Mouse (Mus musculus) liver, adult 2 months (tissue): ENCODE data around the gene Cdkl2. TPM values are rescaled to one million over a fixed set of nuclear protein-coding genes. Genes with fewer than 3 reads are reported as not detected.

Source experiments
- DNase-seq: peaks from one replicate; pipeline ENCODE4 v3.0.0-alpha.2; 2011; ENCODE audit warnings: low read depth, low spot score; ENCODE audit errors: extremely low read depth
- H3K27ac ChIP-seq: fragments of 200-500 bp; replicated peaks from 2 replicates; pipeline ENCODE4 v1.5.1; 2012; ENCODE audit warnings: low read depth, mild to moderate bottlenecking, control low read depth, inconsistent platforms, low read length; ENCODE audit not compliant: insufficient read depth
- H3K27me3 ChIP-seq: fragments of 200-500 bp; 2 replicates; pipeline ENCODE4 v1.6.1; 2012; ENCODE audit warnings: mild to moderate bottlenecking, moderate library complexity, low read length, inconsistent platforms; ENCODE audit not compliant: control insufficient read depth, insufficient read depth
- H3K36me3 ChIP-seq: fragments of 200-500 bp; 2 replicates; pipeline ENCODE4 v1.6.1; 2012; ENCODE audit warnings: low read length, inconsistent platforms; ENCODE audit not compliant: control insufficient read depth, insufficient read depth
- H3K4me1 ChIP-seq: fragments of 200-500 bp; 2 replicates; pipeline ENCODE4 v1.6.1; 2011; ENCODE audit warnings: low read length; ENCODE audit not compliant: control insufficient read depth, insufficient read depth
- H3K4me3 ChIP-seq: fragments of 200-500 bp; 2 replicates; pipeline ENCODE4 v1.5.1; 2011; ENCODE audit warnings: low read depth, mild to moderate bottlenecking, control low read depth, low read length, moderate library complexity; ENCODE audit not compliant: insufficient read depth
- H3K79me2 ChIP-seq: fragments of 200-500 bp; 2 replicates; pipeline ENCODE4 v1.6.1; 2012; ENCODE audit warnings: inconsistent platforms, mild to moderate bottlenecking, low read length, moderate library complexity; ENCODE audit not compliant: control insufficient read depth, insufficient read depth
- H3K9ac ChIP-seq: fragments of 200-500 bp; 2 replicates; pipeline ENCODE4 v1.6.1; 2012; ENCODE audit warnings: low read depth, mild to moderate bottlenecking, control low read depth, inconsistent platforms, low read length
- CTCF ChIP-seq: fragments of 200-500 bp; IDR thresholded peaks from 2 replicates; pipeline ENCODE4 v1.5.1; 2011; ENCODE audit warnings: low read depth, low read length, control low read depth
- POLR2A ChIP-seq: fragments of 200-500 bp; IDR thresholded peaks from 2 replicates; pipeline ENCODE4 v1.6.1; 2011; ENCODE audit warnings: low read length, control low read depth; ENCODE audit not compliant: insufficient read depth; ENCODE audit errors: extremely low read depth
- WGBS: fragments of 180-500 bp; shearing (Covaris S2); methylation state at CpG from one replicate; pipeline ENCODE4 v1.1.7; 2018; 5-methylcytosine and 5-hydroxymethylcytosine counted together
- polyA plus RNA-seq: library from polyadenylated mRNA; depleted of rRNA; stranded (reverse); fragments of >200 nt; gene quantifications from 2 replicates; pipeline ENCODE4 v1.2.3, GENCODE M21; 2012
- total RNA-seq: library from RNA; depleted of rRNA; stranded (reverse); fragments of >200 nt; gene quantifications from 2 replicates; pipeline ENCODE4 v1.2.3, GENCODE M21; 2014

The Cdkl2 gene
- total and polyA plus RNA-seq, 2 experiments, result 0.69 to 3.7 TPM

GRCm38 (mm10) chr5:92082821-92083401 lies 39.2 kb upstream of the Cdkl2 start:
- Histone ChIP-seq H3K4me1 (peaks cover 28% of the 10 kb centered on the region), H3K36me3 (no peaks in the 10 kb centered on the region)
- DNase-seq, result peak; percentile 46

GRCm38 (mm10) chr5:92081326-92081725 lies 37.6 kb upstream of the Cdkl2 start:
- 12% methylated on average over 3 of the region's 3 CpGs for WGBS
- Histone ChIP-seq H3K79me2 (peaks cover 34% of the 10 kb centered on the region; the same call in 1 of the 2 replicates), H3K4me3 (0 out of 2 replicates have a peak overlapping the region, but pooled peaks have one; percentile 9), H3K36me3 (no peaks in the 10 kb centered on the region), H3K4me1 (peaks cover 28% of the 10 kb centered on the region), H3K27me3 (no peaks in the 10 kb centered on the region), H3K9ac (0 out of 2 replicates have a peak overlapping the region, but pooled peaks have one; percentile 2), H3K27ac (peak overlapping the region; percentile 20; the same call in 1 of the 2 replicates)
- DNase-seq, result peak; percentile 80
- TF ChIP-seq CTCF (no peak), POLR2A (no peak)

More at GRCm38 (mm10) chr5:92082821-92083401, 39.2 kb upstream of the Cdkl2 start:
- Histone ChIP-seq H3K27ac (peak overlapping the region; percentile 70), H3K79me2 (peaks cover 25% of the 10 kb centered on the region; the same call in 1 of the 2 replicates), H3K9ac (peak overlapping the region; percentile 84), H3K4me3 (peak overlapping the region; percentile 77), H3K27me3 (no peaks in the 10 kb centered on the region)
- under 1% methylated on average over 55 of the region's 55 CpGs for WGBS
- TF ChIP-seq POLR2A (no peak), CTCF (no peak)

- peaks cover 23% of the 10 kb centered on the region for H3K4me1 ChIP-seq
- no peaks in the 10 kb centered on the region for H3K36me3 ChIP-seq
Observed at GRCm38 (mm10) chr5:92080400-92080799, 36.7 kb upstream of the Cdkl2 start.

GRCm38 (mm10) chr5:92079304-92079703 lies 35.6 kb upstream of the Cdkl2 start:
- 64% methylated on average over 1 of the region's 1 CpGs for WGBS
- Histone ChIP-seq H3K27ac (no peak overlapping the region; the same call in 1 of the 2 replicates), H3K9ac (no peak overlapping the region), H3K79me2 (peaks cover 48% of the 10 kb centered on the region; the same call in 1 of the 2 replicates), H3K27me3 (no peaks in the 10 kb centered on the region), H3K36me3 (no peaks in the 10 kb centered on the region), H3K4me3 (no peak overlapping the region), H3K4me1 (peaks cover 20% of the 10 kb centered on the region)
- no peak for TF ChIP-seq CTCF
- no peak for TF ChIP-seq POLR2A
- no peak for DNase-seq

More at GRCm38 (mm10) chr5:92080400-92080799, 36.7 kb upstream of the Cdkl2 start:
- TF ChIP-seq POLR2A (no peak), CTCF (no peak)
- peak; percentile 48 for DNase-seq
- Histone ChIP-seq H3K27ac (0 out of 2 replicates have a peak overlapping the region, but pooled peaks have one; percentile 7), H3K79me2 (peaks cover 40% of the 10 kb centered on the region; the same call in 1 of the 2 replicates), H3K4me3 (no peak overlapping the region), H3K27me3 (no peaks in the 10 kb centered on the region), H3K9ac (no peak overlapping the region)
- WGBS, result 38% methylated on average over 1 of the region's 1 CpGs

GRCm38 (mm10) chr5:92078751-92079150 lies 35.1 kb upstream of the Cdkl2 start:
- no peak overlapping the region for H3K9ac ChIP-seq
- TF ChIP-seq CTCF, result no peak
- no peak for TF ChIP-seq POLR2A
- no peak for DNase-seq
- H3K27me3 ChIP-seq, result no peaks in the 10 kb centered on the region
- H3K27ac ChIP-seq, result no peak overlapping the region
- H3K79me2 ChIP-seq, result peaks cover 52% of the 10 kb centered on the region
- no peaks in the 10 kb centered on the region for H3K36me3 ChIP-seq
- H3K4me3 ChIP-seq, result no peak overlapping the region
- peaks cover 20% of the 10 kb centered on the region for H3K4me1 ChIP-seq

GRCm38 (mm10) chr5:92076273-92076672 lies 32.6 kb upstream of the Cdkl2 start:
- H3K27ac ChIP-seq, result no peak overlapping the region
- no peak for DNase-seq
- H3K79me2 ChIP-seq, result peaks cover 38% of the 10 kb centered on the region
- H3K36me3 ChIP-seq, result peaks cover 10% of the 10 kb centered on the region
- TF ChIP-seq CTCF (no peak), POLR2A (no peak)
- no peaks in the 10 kb centered on the region for H3K27me3 ChIP-seq
- H3K9ac ChIP-seq, result no peak overlapping the region
- H3K4me3 ChIP-seq, result no peak overlapping the region
- H3K4me1 ChIP-seq, result peaks cover 12% of the 10 kb centered on the region
- 65% methylated on average over 1 of the region's 1 CpGs for WGBS
